9 mouse cellular contexts compared by ENCODE assay signal in the genomic region with DNA sequence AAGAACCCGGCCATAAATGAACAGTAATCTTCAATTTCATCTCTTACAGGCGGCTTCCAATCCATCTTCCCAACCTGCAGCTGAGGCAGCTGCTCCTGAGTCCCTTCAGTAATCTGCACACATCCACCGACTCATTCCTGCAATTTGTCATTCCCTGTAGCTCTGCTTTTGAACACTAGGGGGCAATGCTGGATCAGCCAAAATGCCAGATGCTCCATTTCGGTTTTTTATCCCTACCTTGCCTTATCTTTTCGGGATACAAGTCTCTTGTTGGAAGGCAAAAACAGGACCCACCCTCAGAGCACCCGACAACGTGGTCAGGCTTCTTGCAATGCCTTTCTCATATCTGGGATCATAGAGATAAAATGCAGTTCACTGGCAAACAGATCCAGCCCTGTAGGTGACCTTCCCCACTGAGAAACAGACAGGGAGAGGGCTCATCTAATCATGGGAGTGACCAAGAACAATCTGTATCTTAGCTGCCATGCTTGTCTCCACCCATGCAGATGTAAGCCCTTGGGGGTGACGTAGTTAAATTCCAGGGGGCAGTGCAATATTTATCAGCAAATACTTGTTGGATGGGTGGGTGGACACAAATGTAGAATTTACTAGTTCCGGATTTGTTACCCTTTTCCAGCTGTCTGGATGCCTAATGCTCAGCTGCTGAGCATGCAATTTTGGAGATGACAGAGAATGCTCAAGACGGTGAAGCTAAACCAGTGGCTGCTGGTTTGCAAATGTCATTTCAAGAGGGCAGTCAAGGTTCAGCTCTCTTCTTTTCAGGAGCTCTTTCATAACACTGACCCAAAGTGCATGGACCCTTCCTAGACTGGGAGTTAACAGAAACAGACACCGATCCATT.
DNase-seq lines count a peak whose midpoint lies in the region; ATAC-seq and TF ChIP-seq lines count a peak whose summit lies in the region.
"Had no signal": no experiment of that assay in that cellular context is flagged by ENCODE, and none has a peak within 500 bp of the region (broad histone marks: within the 10 kb centered on the region; RNA-seq: fewer than 3 reads in every experiment).

No protein-coding gene starts in this region.

- peak overlapping the region; percentile 46; the same call in 1 of the 2 replicates for H3K4me2 ChIP-seq in heart, embryonic 12.5 days
- H3K4me2 ChIP-seq in kidney, embryonic 16.5 days (replicated peaks; ENCODE audit: low read depth, low read length), result peak overlapping the region; percentile 38; the same call in 1 of the 2 replicates
- H3K4me2 ChIP-seq in limb, embryonic 14.5 days (replicated peaks; ENCODE audit: low read depth, low read length, severe bottlenecking), result peak overlapping the region; percentile 10; the same call in 1 of the 2 replicates
- H3K4me2 ChIP-seq in midbrain, embryonic 16.5 days (ENCODE audit: low read length), result peak overlapping the region; percentile 18
- H3K4me2 ChIP-seq in stomach, embryonic 14.5 days (replicated peaks; ENCODE audit: low read depth, low read length), result no peak overlapping the region
- H3K4me2 ChIP-seq: embryonic facial prominence, embryonic 13.5 days had no signal

- peak; percentile 15; the same call in 1 of the 2 replicates for ATAC-seq in heart, embryonic 12.5 days (ENCODE audit: insufficient number of reproducible peaks, low FRiP score)
- ATAC-seq in kidney, embryonic 16.5 days (ENCODE audit: low FRiP score, low TSS enrichment), result peak; percentile 61
- ATAC-seq in limb, embryonic 14.5 days (ENCODE audit: low FRiP score, low read depth), result peak; percentile 19; the same call in 1 of the 2 replicates
- peak; percentile 46 for ATAC-seq in midbrain, embryonic 16.5 days
- ATAC-seq in stomach, embryonic 14.5 days (ENCODE audit: insufficient number of reproducible peaks, insufficient read depth, low FRiP score, low read depth), result 0 out of 2 replicates have a peak, but pooled peaks have one; percentile 21

- H3ac ChIP-seq in C2C12 (ENCODE audit: control insufficient read depth, insufficient read length, low read depth), result no peak overlapping the region

- H3K79me3 ChIP-seq in C2C12 (ENCODE audit: low read depth), result no peaks in the 10 kb centered on the region

- no peaks in the 10 kb centered on the region for H3K36me3 ChIP-seq in C2C12 (ENCODE audit: control insufficient read depth, insufficient read depth)
- no peaks in the 10 kb centered on the region for H3K36me3 ChIP-seq in heart, embryonic 12.5 days
- H3K36me3 ChIP-seq in kidney, embryonic 16.5 days (ENCODE audit: insufficient read depth, low read length), result no peaks in the 10 kb centered on the region
- H3K36me3 ChIP-seq in limb, embryonic 14.5 days (ENCODE audit: control insufficient read depth, insufficient read depth, low read length), result no peaks in the 10 kb centered on the region
- H3K36me3 ChIP-seq in midbrain, embryonic 16.5 days (ENCODE audit: control insufficient read depth, insufficient read depth, low read length), result no peaks in the 10 kb centered on the region
- no peaks in the 10 kb centered on the region for H3K36me3 ChIP-seq in stomach, embryonic 14.5 days (ENCODE audit: control insufficient read depth, insufficient read depth, low read length)
- H3K36me3 ChIP-seq: embryonic facial prominence, embryonic 13.5 days had no signal

- H3K27ac ChIP-seq in bone marrow macrophage, adult 2 months (ENCODE audit: insufficient read depth, low read depth, low read length), result no peak overlapping the region
- H3K27ac ChIP-seq in heart, embryonic 12.5 days (ENCODE audit: poor library complexity, severe bottlenecking), result no peak overlapping the region
- 0 out of 2 replicates have a peak overlapping the region, but pooled peaks have one; percentile 12 for H3K27ac ChIP-seq in kidney, embryonic 16.5 days (ENCODE audit: low read length)
- H3K27ac ChIP-seq in limb, embryonic 14.5 days (replicated peaks; ENCODE audit: low read depth, low read length), result no peak overlapping the region
- peak overlapping the region; percentile 34 for H3K27ac ChIP-seq in midbrain, embryonic 16.5 days (ENCODE audit: low read length)
- no peak overlapping the region for H3K27ac ChIP-seq in stomach, embryonic 14.5 days (ENCODE audit: low read length)
- H3K27ac ChIP-seq: embryonic facial prominence, embryonic 13.5 days had no signal

- H3K9ac ChIP-seq in heart, embryonic 12.5 days, result no peak overlapping the region
- no peak overlapping the region for H3K9ac ChIP-seq in kidney, embryonic 16.5 days (replicated peaks; ENCODE audit: low read length)
- no peak overlapping the region for H3K9ac ChIP-seq in limb, embryonic 14.5 days (ENCODE audit: low read depth, low read length, severe bottlenecking)
- peak overlapping the region; percentile 1; the same call in 1 of the 2 replicates for H3K9ac ChIP-seq in midbrain, embryonic 16.5 days (ENCODE audit: low read depth, low read length)
- no peak overlapping the region for H3K9ac ChIP-seq in stomach, embryonic 14.5 days (replicated peaks; ENCODE audit: low read depth, low read length)
- H3K9ac ChIP-seq: embryonic facial prominence, embryonic 13.5 days had no signal

- no peaks in the 10 kb centered on the region for H3K4me1 ChIP-seq in bone marrow macrophage, adult 2 months (ENCODE audit: control insufficient read depth, insufficient read depth, low read length)
- H3K4me1 ChIP-seq in heart, embryonic 12.5 days (replicated peaks), result peaks cover 19% of the 10 kb centered on the region
- H3K4me1 ChIP-seq in kidney, embryonic 16.5 days (ENCODE audit: insufficient read depth, low read length), result peaks cover 8% of the 10 kb centered on the region; the same call in 1 of the 2 replicates
- no peaks in the 10 kb centered on the region for H3K4me1 ChIP-seq in limb, embryonic 14.5 days (ENCODE audit: control insufficient read depth, insufficient read depth, low read length)
- peaks cover 7% of the 10 kb centered on the region; the same call in 1 of the 2 replicates for H3K4me1 ChIP-seq in midbrain, embryonic 16.5 days (ENCODE audit: control insufficient read depth, insufficient read depth, low read length)
- peaks cover 6% of the 10 kb centered on the region; the same call in 1 of the 2 replicates for H3K4me1 ChIP-seq in stomach, embryonic 14.5 days (ENCODE audit: control insufficient read depth, insufficient read depth, low read length)

- H3K4me3 ChIP-seq in C2C12 (ENCODE audit: insufficient read depth, poor library complexity, severe bottlenecking), result no peak overlapping the region
- no peak overlapping the region for H3K4me3 ChIP-seq in bone marrow macrophage, adult 2 months (ENCODE audit: insufficient read depth, low read length)
- no peak overlapping the region for H3K4me3 ChIP-seq in heart, embryonic 12.5 days
- no peak overlapping the region for H3K4me3 ChIP-seq in kidney, embryonic 16.5 days (ENCODE audit: low read length)
- H3K4me3 ChIP-seq in limb, embryonic 14.5 days (replicated peaks; ENCODE audit: low read length), result no peak overlapping the region
- no peak overlapping the region for H3K4me3 ChIP-seq in midbrain, embryonic 16.5 days (ENCODE audit: low read depth, low read length)
- H3K4me3 ChIP-seq in stomach, embryonic 14.5 days (ENCODE audit: low read depth, low read length), result no peak overlapping the region
- H3K4me3 ChIP-seq: embryonic facial prominence, embryonic 13.5 days had no signal

- DNase-seq in fibroblast of lung, adult 2 months (ENCODE audit: low read depth), result peak; percentile 42
- DNase-seq in limb, embryonic 14.5 days (ENCODE audit: low spot score), result peak; percentile 74

- no peaks in the 10 kb centered on the region for H3K79me2 ChIP-seq in C2C12 (ENCODE audit: control insufficient read depth, insufficient read depth)

- H3K27me3 ChIP-seq in C2C12 (ENCODE audit: control insufficient read depth, insufficient read depth, insufficient read length), result no peaks in the 10 kb centered on the region
- no peaks in the 10 kb centered on the region for H3K27me3 ChIP-seq in heart, embryonic 12.5 days (replicated peaks)
- no peaks in the 10 kb centered on the region for H3K27me3 ChIP-seq in kidney, embryonic 16.5 days (ENCODE audit: insufficient read depth, low read length)
- no peaks in the 10 kb centered on the region for H3K27me3 ChIP-seq in limb, embryonic 14.5 days (ENCODE audit: control insufficient read depth, insufficient read depth, low read length)
- H3K27me3 ChIP-seq in midbrain, embryonic 16.5 days (ENCODE audit: control insufficient read depth, insufficient read depth, low read depth, low read length), result no peaks in the 10 kb centered on the region
- H3K27me3 ChIP-seq in stomach, embryonic 14.5 days (ENCODE audit: control insufficient read depth, insufficient read depth, low read length), result 0 out of 2 replicates have a peak, but pooled peaks cover 2% of the 10 kb centered on the region

- H3K9me3 ChIP-seq in heart, embryonic 12.5 days (replicated peaks), result no peaks in the 10 kb centered on the region
- no peaks in the 10 kb centered on the region for H3K9me3 ChIP-seq in kidney, embryonic 16.5 days (ENCODE audit: low read length)
- H3K9me3 ChIP-seq in limb, embryonic 14.5 days (ENCODE audit: control insufficient read depth, low read length), result no peaks in the 10 kb centered on the region
- no peaks in the 10 kb centered on the region for H3K9me3 ChIP-seq in midbrain, embryonic 16.5 days (replicated peaks; ENCODE audit: control insufficient read depth, low read length, poor library complexity, severe bottlenecking)
- H3K9me3 ChIP-seq in stomach, embryonic 14.5 days (ENCODE audit: control insufficient read depth, low read depth, low read length), result no peaks in the 10 kb centered on the region
- H3K9me3 ChIP-seq: embryonic facial prominence, embryonic 13.5 days had no signal

- TF ChIP-seq POLR2A in bone marrow macrophage, adult 2 months (IDR thresholded peaks at IDR 0.05; ENCODE audit: borderline replicate concordance, low read depth, low read length), result no peak
- TF ChIP-seq POLR2A in limb, embryonic 14.5 days (IDR thresholded peaks at IDR 0.05; ENCODE audit: borderline replicate concordance, extremely low read depth, insufficient read depth, insufficient read length), result no peak

- 18% methylated on average over 11 of the region's 11 CpGs for WGBS in heart, embryonic 12.5 days
- WGBS in kidney, embryonic 16.5 days, result 21% methylated on average over 11 of the region's 11 CpGs
- WGBS in limb, embryonic 14.5 days, result 25% methylated on average over 11 of the region's 11 CpGs
- 21% methylated on average over 11 of the region's 11 CpGs for WGBS in midbrain, embryonic 16.5 days
- WGBS in stomach, embryonic 14.5 days, result 17% methylated on average over 11 of the region's 11 CpGs

- peak; percentile 68 for TF ChIP-seq CTCF in C2C12 (IDR thresholded peaks at IDR 0.05; ENCODE audit: control insufficient read depth, insufficient read depth, insufficient read length)
- peak; percentile 62 for TF ChIP-seq CTCF in bone marrow macrophage, adult 2 months (IDR thresholded peaks at IDR 0.05; ENCODE audit: low read depth, low read length)

TF ChIP-seq in C2C12, 6 proteins besides CTCF, POLR2A, EP300 and RAD21:
- TF ChIP-seq USF1 (IDR thresholded peaks at IDR 0.05; ENCODE audit: low read depth), result no peak
- peak; percentile 32 for TF ChIP-seq MAX (IDR thresholded peaks at IDR 0.05)
- TF ChIP-seq MYOD1 (IDR thresholded peaks at IDR 0.05; ENCODE audit: control insufficient read depth, insufficient read length, low read depth), result no peak

Comparison
In these comparisons a context has a peak if more than half of its experiments do, and no peak if none do; other contexts are left out.
1. H3K27ac ChIP-seq: peak in kidney, embryonic 16.5 days (single experiment) and midbrain, embryonic 16.5 days (single experiment); none in bone marrow macrophage, adult 2 months (single experiment), heart, embryonic 12.5 days (single experiment), limb, embryonic 14.5 days (single experiment) and stomach, embryonic 14.5 days (single experiment).
2. Peak in every context shown above with its lines, with median percentiles within 50 percentile points of each other: ATAC-seq.